Mouse (Mus musculus): Measurements from ENCODE around the gene Usp2. TPM values are rescaled to one million over a fixed set of nuclear protein-coding genes. Genes with fewer than 3 reads are reported as not detected.

Usp2 gene
- polyA plus RNA-seq, 2 experiments = 4.9 to 24.4 TPM

DNA sequence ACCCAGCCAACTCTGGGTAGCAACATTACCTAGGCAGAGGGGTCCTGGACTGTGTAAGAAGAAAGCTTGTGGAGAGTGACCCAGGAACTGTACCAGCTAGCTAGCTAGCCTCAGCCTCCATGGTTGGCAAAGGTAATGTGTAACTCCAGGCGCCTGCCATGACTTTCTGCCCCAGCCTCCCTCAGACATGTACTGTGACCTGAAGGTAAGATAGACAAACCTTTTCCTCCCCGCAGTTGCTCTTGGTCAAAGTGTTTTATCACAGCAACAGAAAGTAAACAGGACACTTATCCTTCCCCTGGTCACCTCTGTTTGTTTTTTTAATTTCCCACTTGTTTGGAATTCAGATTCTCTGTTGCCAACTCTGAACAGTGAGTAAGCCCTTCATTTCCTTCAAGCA, 47.6 kb downstream of the Usp2 start:
- H3K36me3 ChIP-seq (ENCODE audit: control insufficient read depth, insufficient read depth, low read length) = 0 out of 2 replicates have a peak, but pooled peaks cover 6% of the 10 kb centered on the region
- H3K27ac ChIP-seq (replicated peaks; ENCODE audit: low read depth, low read length) = no peak overlapping the region
- DNase-seq (ENCODE audit: low spot score) (no peak), ATAC-seq (ENCODE audit: low FRiP score, low read depth) (no peak)
- TF ChIP-seq POLR2A (IDR thresholded peaks at IDR 0.05; ENCODE audit: borderline replicate concordance, extremely low read depth, insufficient read depth, insufficient read length) = no peak
- 91% methylated on average over 2 of the region's 2 CpGs for WGBS
- H3K4me2 ChIP-seq (replicated peaks; ENCODE audit: low read depth, low read length, severe bottlenecking) = no peak overlapping the region
- H3K4me3 ChIP-seq (replicated peaks; ENCODE audit: low read length) = no peak overlapping the region
- H3K27me3 ChIP-seq (ENCODE audit: control insufficient read depth, insufficient read depth, low read length) = no peaks in the 10 kb centered on the region
- no peak overlapping the region for H3K9ac ChIP-seq (ENCODE audit: low read depth, low read length, severe bottlenecking)
- H3K9me3 ChIP-seq (ENCODE audit: control insufficient read depth, low read length) = no peaks in the 10 kb centered on the region
- peaks cover 10% of the 10 kb centered on the region for H3K4me1 ChIP-seq (ENCODE audit: control insufficient read depth, insufficient read depth, low read length)

- WGBS = 90% methylated on average over 9 of the region's 9 CpGs
- TF ChIP-seq POLR2A (IDR thresholded peaks at IDR 0.05; ENCODE audit: borderline replicate concordance, extremely low read depth, insufficient read depth, insufficient read length) = no peak
Measured at GRCm38 (mm10) chr9:44115599-44115998, 48.8 kb downstream of the Usp2 start.

GRCm38 (mm10) chr9:44116182-44116581, 49.4 kb downstream of the Usp2 start:
- H3K9ac ChIP-seq (ENCODE audit: low read depth, low read length, severe bottlenecking) = no peak overlapping the region
- no peaks in the 10 kb centered on the region for H3K36me3 ChIP-seq (ENCODE audit: control insufficient read depth, insufficient read depth, low read length)
- 90% methylated on average over 4 of the region's 4 CpGs for WGBS
- no peaks in the 10 kb centered on the region for H3K4me1 ChIP-seq (ENCODE audit: control insufficient read depth, insufficient read depth, low read length)
- H3K9me3 ChIP-seq (ENCODE audit: control insufficient read depth, low read length) = no peaks in the 10 kb centered on the region
- no peak overlapping the region for H3K4me3 ChIP-seq (replicated peaks; ENCODE audit: low read length)
- H3K4me2 ChIP-seq (replicated peaks; ENCODE audit: low read depth, low read length, severe bottlenecking) = no peak overlapping the region
- ATAC-seq (ENCODE audit: low FRiP score, low read depth) (no peak), DNase-seq (ENCODE audit: low spot score) (no peak)
- no peak for TF ChIP-seq POLR2A (IDR thresholded peaks at IDR 0.05; ENCODE audit: borderline replicate concordance, extremely low read depth, insufficient read depth, insufficient read length)
- no peaks in the 10 kb centered on the region for H3K27me3 ChIP-seq (ENCODE audit: control insufficient read depth, insufficient read depth, low read length)
- H3K27ac ChIP-seq (replicated peaks; ENCODE audit: low read depth, low read length) = no peak overlapping the region

More at GRCm38 (mm10) chr9:44115599-44115998, 48.8 kb downstream of the Usp2 start:
- Histone ChIP-seq H3K4me2 (replicated peaks; ENCODE audit: low read depth, low read length, severe bottlenecking) (no peak overlapping the region), H3K4me3 (replicated peaks; ENCODE audit: low read length) (no peak overlapping the region), H3K36me3 (ENCODE audit: control insufficient read depth, insufficient read depth, low read length) (no peaks in the 10 kb centered on the region), H3K9ac (ENCODE audit: low read depth, low read length, severe bottlenecking) (no peak overlapping the region), H3K27ac (replicated peaks; ENCODE audit: low read depth, low read length) (no peak overlapping the region), H3K27me3 (ENCODE audit: control insufficient read depth, insufficient read depth, low read length) (no peaks in the 10 kb centered on the region), H3K9me3 (ENCODE audit: control insufficient read depth, low read length) (no peaks in the 10 kb centered on the region), H3K4me1 (ENCODE audit: control insufficient read depth, insufficient read depth, low read length) (no peaks in the 10 kb centered on the region)
- DNase-seq (ENCODE audit: low spot score) = no peak
- no peak for ATAC-seq (ENCODE audit: low FRiP score, low read depth)

- H3K9ac ChIP-seq (ENCODE audit: low read depth, low read length, severe bottlenecking) = no peak overlapping the region
- no peaks in the 10 kb centered on the region for H3K4me1 ChIP-seq (ENCODE audit: control insufficient read depth, insufficient read depth, low read length)
- no peak overlapping the region for H3K4me3 ChIP-seq (replicated peaks; ENCODE audit: low read length)
- TF ChIP-seq POLR2A (IDR thresholded peaks at IDR 0.05; ENCODE audit: borderline replicate concordance, extremely low read depth, insufficient read depth, insufficient read length) = no peak
- no peak for ATAC-seq (ENCODE audit: low FRiP score, low read depth)
- no peak overlapping the region for H3K27ac ChIP-seq (replicated peaks; ENCODE audit: low read depth, low read length)
- no peak overlapping the region for H3K4me2 ChIP-seq (replicated peaks; ENCODE audit: low read depth, low read length, severe bottlenecking)
- no peaks in the 10 kb centered on the region for H3K9me3 ChIP-seq (ENCODE audit: control insufficient read depth, low read length)
- DNase-seq (ENCODE audit: low spot score) = no peak
- H3K36me3 ChIP-seq (ENCODE audit: control insufficient read depth, insufficient read depth, low read length) = no peaks in the 10 kb centered on the region
- no peaks in the 10 kb centered on the region for H3K27me3 ChIP-seq (ENCODE audit: control insufficient read depth, insufficient read depth, low read length)
- 58% methylated on average over 5 of the region's 5 CpGs for WGBS
Measured at GRCm38 (mm10) chr9:44119011-44119410, 52.2 kb downstream of the Usp2 start.

GRCm38 (mm10) chr9:44119948-44120465, 53.2 kb downstream of the Usp2 start:
- ATAC-seq (ENCODE audit: low FRiP score, low read depth) = no peak
- Histone ChIP-seq H3K4me3 (replicated peaks; ENCODE audit: low read length) (no peak overlapping the region), H3K4me1 (ENCODE audit: control insufficient read depth, insufficient read depth, low read length) (no peaks in the 10 kb centered on the region), H3K9ac (ENCODE audit: low read depth, low read length, severe bottlenecking) (no peak overlapping the region), H3K27ac (replicated peaks; ENCODE audit: low read depth, low read length) (no peak overlapping the region), H3K27me3 (ENCODE audit: control insufficient read depth, insufficient read depth, low read length) (no peaks in the 10 kb centered on the region), H3K4me2 (replicated peaks; ENCODE audit: low read depth, low read length, severe bottlenecking) (no peak overlapping the region), H3K9me3 (ENCODE audit: control insufficient read depth, low read length) (no peaks in the 10 kb centered on the region), H3K36me3 (ENCODE audit: control insufficient read depth, insufficient read depth, low read length) (no peaks in the 10 kb centered on the region)
- TF ChIP-seq POLR2A (IDR thresholded peaks at IDR 0.05; ENCODE audit: borderline replicate concordance, extremely low read depth, insufficient read depth, insufficient read length) = no peak
- no peak for DNase-seq (ENCODE audit: low spot score)
- WGBS = 78% methylated on average over 8 of the region's 8 CpGs

DNA sequence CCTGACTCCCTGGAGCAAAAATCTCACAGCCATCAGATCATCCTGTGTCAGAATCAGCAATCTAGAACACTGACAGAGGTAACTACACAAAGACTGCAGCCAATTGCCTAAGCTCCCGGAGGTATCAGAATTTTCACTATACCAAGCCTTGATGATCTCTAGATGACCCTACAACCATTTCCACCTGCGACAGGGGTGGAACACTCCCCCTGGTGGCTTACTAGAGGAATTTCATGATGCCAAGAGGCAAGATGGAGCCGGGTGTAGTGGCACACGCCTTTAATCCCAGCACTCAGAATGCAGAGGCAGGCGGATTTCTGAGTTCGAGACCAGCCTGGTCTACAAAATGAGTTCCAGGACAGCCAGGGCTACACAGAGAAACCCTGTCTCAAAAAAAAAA, 57.5 kb downstream of the Usp2 start:
- ATAC-seq (ENCODE audit: low FRiP score, low read depth) (no peak), DNase-seq (ENCODE audit: low spot score) (no peak)
- no peak for TF ChIP-seq POLR2A (IDR thresholded peaks at IDR 0.05; ENCODE audit: borderline replicate concordance, extremely low read depth, insufficient read depth, insufficient read length)
- H3K36me3 ChIP-seq (ENCODE audit: control insufficient read depth, insufficient read depth, low read length) = no peaks in the 10 kb centered on the region
- peaks cover 7% of the 10 kb centered on the region for H3K4me1 ChIP-seq (ENCODE audit: control insufficient read depth, insufficient read depth, low read length)
- WGBS = 70% methylated on average over 6 of the region's 6 CpGs
- no peaks in the 10 kb centered on the region for H3K27me3 ChIP-seq (ENCODE audit: control insufficient read depth, insufficient read depth, low read length)
- no peak overlapping the region for H3K27ac ChIP-seq (replicated peaks; ENCODE audit: low read depth, low read length)
- H3K9me3 ChIP-seq (ENCODE audit: control insufficient read depth, low read length) = no peaks in the 10 kb centered on the region
- H3K4me3 ChIP-seq (replicated peaks; ENCODE audit: low read length) = no peak overlapping the region
- no peak overlapping the region for H3K9ac ChIP-seq (ENCODE audit: low read depth, low read length, severe bottlenecking)
- no peak overlapping the region for H3K4me2 ChIP-seq (replicated peaks; ENCODE audit: low read depth, low read length, severe bottlenecking)
